Mouse (Mus musculus) intestine, embryonic 16.5 days (tissue): Measurements from ENCODE around the gene Car11. TPM values are rescaled to one million over a fixed set of nuclear protein-coding genes. Genes with fewer than 3 reads are reported as not detected.

Experiments
- ATAC-seq: fragments of 200-750 bp; cut with Nextera tagmentation; 2 replicates; pipeline ENCODE4 v1.8.0; 2017; ENCODE audit warnings: moderate TSS enrichment, moderate library complexity
- H3K27ac ChIP-seq: fragments of 300-500 bp; sonication (generic); 2 replicates; pipeline ENCODE4 v1.5.1; 2014; ENCODE audit warnings: mild to moderate bottlenecking, low read length
- H3K27me3 ChIP-seq: fragments of 300-500 bp; sonication (generic); replicated peaks from 2 replicates; pipeline ENCODE4 v1.6.1; 2014; ENCODE audit warnings: low read length, control low read depth, mixed read lengths; ENCODE audit not compliant: control insufficient read depth, insufficient read depth
- H3K36me3 ChIP-seq: fragments of 300-500 bp; sonication (generic); 2 replicates; pipeline ENCODE4 v1.6.1; 2014; ENCODE audit warnings: low read length, control low read depth; ENCODE audit not compliant: control insufficient read depth, insufficient read depth
- H3K4me1 ChIP-seq: fragments of 300-500 bp; sonication (generic); 2 replicates; pipeline ENCODE4 v1.6.1; 2014; ENCODE audit warnings: low read length, control low read depth, mixed read lengths; ENCODE audit not compliant: control insufficient read depth, insufficient read depth
- H3K4me2 ChIP-seq: fragments of 300-500 bp; sonication (generic); 2 replicates; pipeline ENCODE4 v1.6.1; 2014; ENCODE audit warnings: low read depth, low read length, control low read depth
- H3K4me3 ChIP-seq: fragments of 300-500 bp; sonication (generic); 2 replicates; pipeline ENCODE4 v1.5.1; 2014; ENCODE audit warnings: mild to moderate bottlenecking, low read length
- H3K9ac ChIP-seq: fragments of 300-500 bp; sonication (generic); 2 replicates; pipeline ENCODE4 v1.6.1; 2014; ENCODE audit warnings: low read depth, low read length
- H3K9me3 ChIP-seq: fragments of 300-500 bp; sonication (generic); 2 replicates; pipeline ENCODE4 v1.6.1; 2016; ENCODE audit warnings: low read length, control low read depth; ENCODE audit not compliant: control insufficient read depth
- WGBS: fragments of 180-500 bp; shearing (Covaris S2); extraction: QIAGEN DNeasy Blood & Tissue Kit; methylation state at CpG from one replicate; pipeline ENCODE4 v1.1.7; 2014; 5-methylcytosine and 5-hydroxymethylcytosine counted together
- polyA plus RNA-seq: library from polyadenylated mRNA; unstranded; fragments of >200 nt; fragmentation: Nextera tagmentation; extraction: Ambion mirVana; gene quantifications from 2 replicates; pipeline ENCODE4 v1.2.1, GENCODE M21; 2015

The Car11 gene
- polyA plus RNA-seq, 1 experiment from 2014 or later: 5.3 TPM

- no peaks in the 10 kb centered on the region; the same call in 1 of the 2 replicates for H3K27me3 ChIP-seq
- H3K4me2 ChIP-seq: no peak overlapping the region
- 57% methylated on average over 3 of the region's 3 CpGs for WGBS
- H3K4me3 ChIP-seq: no peak overlapping the region
- H3K9ac ChIP-seq: no peak overlapping the region
- H3K9me3 ChIP-seq: no peaks in the 10 kb centered on the region
- H3K36me3 ChIP-seq: no peaks in the 10 kb centered on the region
- H3K4me1 ChIP-seq: peaks cover 27% of the 10 kb centered on the region
- no peak for ATAC-seq
- no peak overlapping the region for H3K27ac ChIP-seq
Observed at GRCm38 (mm10) chr7:45686841-45687240, 12.8 kb upstream of the Car11 start.

DNA sequence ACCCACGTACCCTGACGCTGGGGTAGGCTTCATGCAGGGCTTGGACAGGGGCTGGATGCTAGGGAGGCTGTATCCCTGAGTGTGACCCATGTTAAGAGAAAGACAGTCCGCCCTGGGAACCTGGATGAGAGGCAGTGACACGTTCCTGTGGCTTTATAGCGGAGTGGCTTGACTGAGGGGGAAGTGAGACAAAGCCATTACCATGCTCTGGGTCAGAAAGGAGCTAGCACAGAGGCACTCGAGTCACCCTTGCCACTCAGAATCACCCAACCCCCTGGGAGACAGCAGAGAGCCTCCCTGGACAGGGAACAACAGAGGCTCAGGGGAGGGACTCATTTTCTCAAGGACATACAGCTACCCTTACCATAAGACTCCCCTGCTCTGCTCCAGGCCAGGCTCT, 10.5 kb upstream of the Car11 start:
- WGBS: 68% methylated on average over 6 of the region's 6 CpGs
- no peak for ATAC-seq
- no peak overlapping the region for H3K4me3 ChIP-seq

GRCm38 (mm10) chr7:45689800-45690199, 9.8 kb upstream of the Car11 start:
- H3K9ac ChIP-seq: no peak overlapping the region
- 61% methylated on average over 11 of the region's 11 CpGs for WGBS

More for the DNA sequence above, 10.5 kb upstream of the Car11 start:
- Histone ChIP-seq H3K36me3 (no peaks in the 10 kb centered on the region), H3K27me3 (no peaks in the 10 kb centered on the region; the same call in 1 of the 2 replicates), H3K4me2 (no peak overlapping the region), H3K9ac (no peak overlapping the region), H3K9me3 (no peaks in the 10 kb centered on the region), H3K27ac (no peak overlapping the region), H3K4me1 (peaks cover 19% of the 10 kb centered on the region; the same call in 1 of the 2 replicates)

DNA sequence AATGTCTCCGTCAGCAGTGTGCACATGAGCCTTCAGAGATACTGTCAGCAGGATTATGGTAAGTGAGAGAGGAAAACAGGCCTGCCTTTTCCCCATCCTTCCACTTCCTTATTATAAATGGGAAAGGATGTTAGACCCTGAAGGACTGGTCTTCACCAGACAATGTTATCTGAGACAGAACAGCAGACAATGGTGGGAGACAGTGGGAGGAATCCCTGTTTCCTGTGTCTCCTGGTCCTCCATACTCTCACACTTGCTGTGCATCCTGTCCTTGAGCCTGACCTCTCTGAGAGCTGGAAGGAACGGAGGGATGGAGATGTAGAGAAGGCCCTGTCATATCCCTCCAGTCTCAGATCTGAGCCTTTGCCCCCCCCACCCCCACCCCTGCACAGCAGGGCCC, 7.3 kb upstream of the Car11 start:
- H3K36me3 ChIP-seq: no peaks in the 10 kb centered on the region
- WGBS: 78% methylated on average over 2 of the region's 2 CpGs
- no peaks in the 10 kb centered on the region for H3K4me1 ChIP-seq
- H3K4me3 ChIP-seq: no peak overlapping the region
- no peaks in the 10 kb centered on the region for H3K9me3 ChIP-seq
- ATAC-seq: no peak
- H3K27me3 ChIP-seq: no peaks in the 10 kb centered on the region
- no peak overlapping the region for H3K27ac ChIP-seq
- H3K9ac ChIP-seq: no peak overlapping the region
- H3K4me2 ChIP-seq: no peak overlapping the region

More at GRCm38 (mm10) chr7:45689800-45690199, 9.8 kb upstream of the Car11 start:
- no peak overlapping the region for H3K4me2 ChIP-seq
- H3K4me3 ChIP-seq: no peak overlapping the region
- no peaks in the 10 kb centered on the region for H3K36me3 ChIP-seq
- no peak for ATAC-seq
- H3K27me3 ChIP-seq: no peaks in the 10 kb centered on the region; the same call in 1 of the 2 replicates
- peaks cover 18% of the 10 kb centered on the region; the same call in 1 of the 2 replicates for H3K4me1 ChIP-seq
- no peak overlapping the region for H3K27ac ChIP-seq
- no peaks in the 10 kb centered on the region for H3K9me3 ChIP-seq

GRCm38 (mm10) chr7:45693921-45694591, 5.6 kb upstream of the Car11 start, which contains the start of gene Sec1:
Gene Sec1, minus strand, starts transcription at chr7:45694402.
- no peak for ATAC-seq
- H3K9ac ChIP-seq: no peak within 1 kb of the TSS
- no peaks in the 10 kb centered on the region for H3K4me1 ChIP-seq
- no peak within 1 kb of the TSS for H3K4me3 ChIP-seq
- whole genome bisulfite sequencing: 90% methylated on average over 50 of the region's 50 CpGs
- no peaks in the 10 kb centered on the region for H3K36me3 ChIP-seq
- no peak within 1 kb of the TSS for H3K27ac ChIP-seq
- H3K4me2 ChIP-seq: no peak within 1 kb of the TSS
- no peaks in the 10 kb centered on the region for H3K9me3 ChIP-seq
- peaks cover 8% of the 10 kb centered on the region for H3K27me3 ChIP-seq

DNA sequence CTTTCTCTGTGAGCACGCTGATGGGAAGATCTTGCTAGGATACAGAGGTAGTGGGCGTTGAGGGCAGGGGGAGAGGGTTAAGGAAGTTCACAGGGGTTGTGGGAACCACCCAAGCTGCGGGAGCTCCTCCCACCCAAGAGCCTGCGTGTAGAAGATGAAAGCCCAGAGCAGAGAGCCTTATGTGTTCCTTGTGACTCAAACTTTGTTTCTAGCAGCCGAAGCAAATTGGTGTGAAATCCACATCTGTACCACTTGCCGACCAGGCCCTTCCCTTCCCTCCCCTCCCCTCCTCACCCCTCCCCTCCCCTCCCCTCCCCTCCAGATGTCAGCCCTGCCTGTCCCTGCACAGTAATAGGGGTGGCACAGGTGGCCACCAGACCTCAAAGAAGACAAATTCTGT, 4.5 kb upstream of the Car11 start:
- Histone ChIP-seq H3K27ac (no peak overlapping the region), H3K4me2 (no peak overlapping the region), H3K27me3 (peaks cover 16% of the 10 kb centered on the region), H3K4me1 (peaks cover 5% of the 10 kb centered on the region; the same call in 1 of the 2 replicates), H3K4me3 (no peak overlapping the region), H3K36me3 (no peaks in the 10 kb centered on the region), H3K9ac (no peak overlapping the region), H3K9me3 (no peaks in the 10 kb centered on the region)
- ATAC-seq: no peak
- WGBS: 25% methylated on average over 6 of the region's 6 CpGs

GRCm38 (mm10) chr7:45697894-45698293, 1.7 kb upstream of the Car11 start:
- Histone ChIP-seq H3K4me3 (no peak overlapping the region), H3K9me3 (no peaks in the 10 kb centered on the region), H3K9ac (no peak overlapping the region), H3K27ac (no peak overlapping the region), H3K4me2 (no peak overlapping the region), H3K27me3 (peaks cover 24% of the 10 kb centered on the region), H3K36me3 (no peaks in the 10 kb centered on the region), H3K4me1 (peaks cover 13% of the 10 kb centered on the region)
- WGBS: 80% methylated on average over 6 of the region's 7 CpGs
- ATAC-seq: no peak

GRCm38 (mm10) chr7:45700301-45701015, 815 bp downstream of the Car11 start:
- H3K36me3 ChIP-seq: no peaks in the 10 kb centered on the region
- 2% methylated on average over 20 of the region's 20 CpGs for WGBS

DNA sequence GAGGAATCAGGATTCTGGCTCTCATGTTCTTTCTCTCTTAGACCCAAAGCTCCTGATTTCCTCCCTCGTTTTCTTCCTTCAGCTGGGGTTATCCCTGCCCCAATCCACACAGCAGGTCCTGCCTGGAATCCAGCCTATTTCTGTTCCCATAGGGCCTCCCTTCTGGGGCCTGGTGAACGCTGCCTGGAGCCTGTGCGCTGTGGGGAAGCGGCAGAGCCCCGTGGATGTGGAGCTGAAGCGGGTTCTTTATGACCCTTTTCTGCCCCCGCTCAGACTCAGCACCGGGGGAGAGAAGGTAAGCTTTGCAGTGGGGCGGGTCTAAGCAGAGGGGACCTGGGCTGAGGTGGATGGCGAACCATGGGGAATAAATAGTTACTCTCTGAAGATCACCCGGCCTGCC, 1.4 kb downstream of the Car11 start:
- Histone ChIP-seq H3K4me2 (peak overlapping the region; percentile 75), H3K9ac (peak overlapping the region; percentile 64), H3K4me1 (peaks cover 30% of the 10 kb centered on the region), H3K27ac (peak overlapping the region; percentile 41; the same call in 1 of the 2 replicates), H3K9me3 (no peaks in the 10 kb centered on the region), H3K27me3 (peaks cover 24% of the 10 kb centered on the region), H3K4me3 (peak overlapping the region; percentile 31), H3K36me3 (no peaks in the 10 kb centered on the region)
- no peak for ATAC-seq
- 30% methylated on average over 11 of the region's 11 CpGs for WGBS

More at GRCm38 (mm10) chr7:45700301-45701015, 815 bp downstream of the Car11 start:
- Histone ChIP-seq H3K4me3 (peak overlapping the region; percentile 43), H3K27ac (no peak overlapping the region), H3K4me1 (peaks cover 24% of the 10 kb centered on the region), H3K9ac (peak overlapping the region; percentile 66), H3K27me3 (peaks cover 24% of the 10 kb centered on the region), H3K9me3 (no peaks in the 10 kb centered on the region), H3K4me2 (peak overlapping the region; percentile 75)
- ATAC-seq: no peak
